Mouse (Mus musculus) kidney, postnatal 14 days (tissue): ENCODE measurements around the gene Tubgcp2.

Source experiments
- DNase-seq: peaks from one replicate; pipeline ENCODE4 v3.0.0; 2022; ENCODE audit warnings: mixed read lengths

The Tubgcp2 gene

DNA sequence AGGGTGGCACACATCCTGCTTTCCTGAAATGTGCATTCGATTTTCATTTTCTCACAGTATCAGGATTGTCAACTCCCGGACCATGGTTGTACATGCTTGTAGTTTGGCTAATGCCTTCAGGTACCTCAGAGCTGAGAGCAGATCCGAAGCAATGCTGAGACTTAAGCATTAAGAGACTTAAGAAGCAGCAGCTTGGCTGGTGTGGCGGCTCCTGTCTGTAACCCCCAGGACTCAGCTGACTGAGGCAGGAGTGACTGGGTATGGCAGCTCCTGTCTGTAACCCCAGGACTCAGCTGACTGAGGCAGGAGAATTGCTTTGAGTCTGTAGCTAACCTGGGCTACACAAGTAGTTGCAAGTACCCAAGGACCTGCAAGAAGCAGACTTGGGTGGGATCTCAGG, 9.1 kb upstream of the Tubgcp2 start:
- no peak for DNase-seq

DNA sequence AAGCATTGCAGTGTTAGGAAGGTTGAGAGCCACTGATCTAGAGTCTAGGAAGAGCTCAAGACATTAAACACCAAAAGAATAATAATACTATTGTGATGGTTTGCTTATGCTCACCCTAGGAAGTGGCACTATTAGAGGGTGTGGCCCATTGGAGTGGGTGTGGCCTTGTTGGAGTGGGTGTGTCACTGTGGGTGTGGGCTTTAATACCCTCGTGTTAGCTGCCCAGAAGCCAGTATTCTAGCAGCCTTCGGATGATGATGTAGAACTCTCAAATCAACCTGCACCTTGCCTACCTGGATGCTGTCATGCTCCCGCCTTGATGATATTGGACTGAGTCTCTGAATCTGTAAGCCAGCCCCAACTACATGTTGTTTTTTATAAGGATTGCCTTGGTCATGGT, 6.3 kb upstream of the Tubgcp2 start:
- no peak for DNase-seq

DNA sequence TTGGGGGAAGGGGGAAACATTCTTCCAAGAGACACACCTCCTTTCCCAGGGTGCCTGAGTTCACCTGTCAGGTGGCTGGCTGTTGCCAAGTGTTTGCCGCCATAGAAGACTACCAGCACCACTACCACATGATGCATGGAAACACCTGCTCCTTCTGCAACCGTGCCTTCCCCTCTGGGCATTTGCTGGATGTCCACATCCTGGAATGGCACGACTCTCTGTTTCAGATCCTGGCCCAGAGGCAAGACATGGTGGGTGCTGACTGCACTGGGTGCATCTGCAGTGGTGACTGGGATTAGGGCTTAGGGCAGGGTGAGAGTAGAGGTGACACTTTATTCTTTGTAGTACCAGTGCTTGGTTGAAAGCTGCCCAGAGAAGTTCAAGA, 694 bp upstream of the Tubgcp2 start:
- DNase-seq: no peak

DNA sequence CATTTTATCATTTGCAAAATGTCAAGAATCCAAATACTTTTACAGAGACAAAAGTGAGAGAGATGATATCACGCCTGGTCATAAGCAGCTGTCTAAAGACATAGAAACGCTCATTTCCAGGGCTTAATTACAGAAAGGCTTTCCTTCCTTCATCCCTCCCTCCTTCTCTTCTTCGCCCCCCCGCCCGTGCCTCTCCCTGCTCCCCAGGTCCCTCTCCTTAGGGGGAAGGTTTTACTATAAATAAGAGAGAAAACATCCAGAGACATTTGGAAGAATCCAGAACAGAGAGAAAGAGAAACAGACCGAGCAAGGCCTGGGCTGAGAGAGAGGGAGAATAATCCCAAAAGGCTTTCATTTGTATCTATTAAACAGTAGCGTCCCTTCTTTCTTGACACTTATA, 1.0 kb downstream of the Tubgcp2 start:
- no peak for DNase-seq

DNA sequence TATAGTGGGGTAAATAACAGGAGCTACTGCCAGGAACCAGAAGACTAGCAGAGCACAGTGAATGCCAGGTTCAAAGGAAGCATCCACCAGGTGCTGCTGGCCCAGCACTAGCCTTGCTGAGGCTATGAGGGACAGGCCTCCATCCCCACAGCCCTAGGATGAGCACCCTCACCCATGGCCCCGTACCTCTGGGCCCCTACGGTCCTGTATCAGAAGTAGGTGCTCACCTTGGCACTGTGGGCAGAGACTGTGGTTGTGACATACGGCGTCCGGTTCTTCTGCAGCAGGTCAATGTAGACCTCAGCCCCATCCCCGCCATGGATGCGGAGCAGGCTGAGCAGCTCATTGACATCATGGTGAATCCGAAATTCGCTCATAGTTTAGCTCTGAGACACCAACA, 3.1 kb downstream of the Tubgcp2 start:
- DNase-seq: no peak

DNA sequence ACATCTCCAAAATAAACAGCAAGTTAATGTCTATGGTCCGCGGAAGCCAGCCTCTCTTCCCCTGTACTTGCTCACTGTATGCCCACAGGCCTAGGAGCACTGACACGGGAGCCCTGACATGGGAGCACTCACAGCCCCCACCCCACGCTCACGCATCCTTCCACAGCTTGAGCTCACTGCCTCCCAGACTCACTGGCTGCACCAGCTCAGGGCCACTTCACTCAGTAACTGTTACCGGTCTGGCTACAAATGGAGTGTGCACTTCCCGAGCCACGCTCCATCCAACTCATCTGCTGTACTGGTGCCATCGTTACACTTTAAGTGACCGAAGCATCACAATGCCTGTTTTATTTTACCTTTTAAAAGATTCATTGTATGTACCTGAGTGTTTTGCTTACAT, 4.1 kb downstream of the Tubgcp2 start:
- no peak for DNase-seq

DNA sequence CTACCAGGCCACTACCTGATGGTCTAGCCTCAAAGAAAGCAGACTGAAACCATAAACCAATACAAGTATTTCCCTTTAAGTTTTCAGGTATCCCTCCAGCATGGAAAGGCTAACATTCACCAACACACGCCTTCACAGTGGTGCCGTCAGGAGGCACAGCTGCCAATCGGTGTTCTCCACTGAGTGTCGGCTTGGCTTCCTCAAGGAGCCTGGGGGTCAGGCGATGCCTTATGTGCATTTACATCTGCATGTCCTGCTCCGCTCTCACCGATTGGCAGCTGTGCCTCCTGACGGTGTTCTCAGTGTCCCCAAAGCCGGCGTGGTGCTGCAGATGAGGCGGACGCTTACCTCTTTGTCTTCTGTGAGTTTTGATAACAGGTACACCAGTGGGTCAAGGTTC, 4.7 kb downstream of the Tubgcp2 start:
- DNase-seq: no peak

DNA sequence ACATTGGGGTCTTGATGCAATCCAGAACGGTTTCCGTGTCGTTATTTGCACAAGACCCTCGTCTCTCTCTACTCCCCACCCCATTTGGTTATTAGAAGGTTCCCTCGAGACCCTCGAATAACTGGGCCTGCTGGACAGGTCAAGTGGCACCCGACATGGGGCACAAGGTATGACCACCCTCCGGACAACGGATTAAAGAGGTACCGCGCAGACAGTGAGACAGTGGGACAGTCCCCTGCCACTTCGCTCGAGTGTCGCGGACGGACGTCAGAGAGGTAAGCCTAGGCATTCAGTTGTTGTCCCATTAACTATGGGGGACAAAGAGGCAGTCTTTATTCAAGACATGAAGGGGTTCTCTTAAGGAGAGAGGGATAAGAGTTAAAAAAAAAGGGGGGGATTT, 25.1 kb downstream of the Tubgcp2 start:
- no peak for DNase-seq

DNA sequence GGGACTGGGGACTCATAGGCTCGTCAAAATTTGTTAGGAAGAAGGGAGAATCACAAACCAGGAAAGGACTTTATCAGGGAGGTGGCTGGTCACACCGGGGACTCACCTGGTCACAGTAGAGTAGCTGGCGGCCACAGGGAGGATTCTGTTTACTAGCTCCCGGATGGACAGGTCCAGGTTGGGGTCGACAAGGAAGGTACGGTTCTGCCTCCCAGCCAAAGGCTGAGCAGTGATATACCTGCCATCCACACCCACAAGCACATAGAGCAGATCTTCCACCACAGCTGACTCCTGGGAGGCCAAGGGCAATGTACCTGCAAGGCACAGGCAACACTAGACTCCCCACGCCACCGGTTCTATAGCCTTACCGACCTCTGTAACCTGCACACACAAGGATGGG, 28.7 kb downstream of the Tubgcp2 start:
- no peak for DNase-seq

DNA sequence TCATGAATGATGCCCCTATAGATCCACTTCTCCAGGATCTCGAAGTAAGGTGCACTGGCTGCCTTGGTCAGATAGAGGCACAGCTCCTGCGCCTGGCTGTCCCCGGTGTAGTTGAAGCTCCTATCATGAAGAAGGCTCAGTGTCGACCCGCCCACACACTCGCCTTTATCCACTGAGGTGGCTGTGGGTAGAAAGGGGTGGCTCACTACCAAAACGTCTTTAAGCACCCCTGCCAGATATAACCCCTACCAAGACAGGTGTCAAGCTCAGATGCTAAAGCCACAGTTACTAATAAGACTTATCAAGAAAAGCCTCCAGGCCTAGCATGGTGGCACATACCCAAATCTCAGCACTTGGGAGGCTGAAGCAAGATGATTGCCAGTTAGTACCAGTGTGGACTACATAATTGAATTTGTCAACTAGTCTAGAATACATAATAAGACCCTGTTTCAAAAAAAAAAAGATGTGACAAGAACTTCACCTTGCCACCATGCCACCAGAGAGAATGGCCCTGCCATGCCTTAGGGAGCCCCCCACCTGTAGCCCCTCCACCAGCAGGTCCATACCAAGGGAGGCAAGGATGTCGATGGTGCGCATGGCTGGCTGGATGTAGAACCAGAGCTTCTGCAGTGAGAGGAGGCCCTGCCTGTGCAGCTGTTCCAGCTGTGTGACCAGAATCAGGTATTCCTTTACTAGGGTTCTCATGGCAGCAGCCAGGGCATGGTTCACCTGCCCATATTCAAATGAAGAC, 29.4 kb downstream of the Tubgcp2 start:
- no peak for DNase-seq

DNA sequence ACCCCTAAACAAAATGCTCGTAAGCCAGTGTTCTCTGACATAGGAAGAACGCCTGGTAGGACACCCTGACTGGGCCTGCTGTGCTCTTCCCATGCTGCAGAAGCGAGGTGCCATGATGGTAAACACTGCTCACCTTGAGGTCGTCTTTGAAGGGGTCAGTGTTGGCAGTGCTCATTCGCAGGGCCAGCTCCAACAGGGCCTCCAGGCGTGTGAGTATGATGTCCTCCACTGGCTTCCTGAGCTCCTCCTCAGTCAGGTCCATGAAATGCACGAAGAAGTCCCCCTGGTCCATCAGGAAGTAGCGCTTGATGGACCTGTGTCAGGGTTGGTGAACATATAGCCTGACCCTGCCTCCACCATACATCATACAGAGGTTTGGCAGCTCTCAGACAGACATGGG, 31.8 kb downstream of the Tubgcp2 start:
- no peak for DNase-seq

DNA sequence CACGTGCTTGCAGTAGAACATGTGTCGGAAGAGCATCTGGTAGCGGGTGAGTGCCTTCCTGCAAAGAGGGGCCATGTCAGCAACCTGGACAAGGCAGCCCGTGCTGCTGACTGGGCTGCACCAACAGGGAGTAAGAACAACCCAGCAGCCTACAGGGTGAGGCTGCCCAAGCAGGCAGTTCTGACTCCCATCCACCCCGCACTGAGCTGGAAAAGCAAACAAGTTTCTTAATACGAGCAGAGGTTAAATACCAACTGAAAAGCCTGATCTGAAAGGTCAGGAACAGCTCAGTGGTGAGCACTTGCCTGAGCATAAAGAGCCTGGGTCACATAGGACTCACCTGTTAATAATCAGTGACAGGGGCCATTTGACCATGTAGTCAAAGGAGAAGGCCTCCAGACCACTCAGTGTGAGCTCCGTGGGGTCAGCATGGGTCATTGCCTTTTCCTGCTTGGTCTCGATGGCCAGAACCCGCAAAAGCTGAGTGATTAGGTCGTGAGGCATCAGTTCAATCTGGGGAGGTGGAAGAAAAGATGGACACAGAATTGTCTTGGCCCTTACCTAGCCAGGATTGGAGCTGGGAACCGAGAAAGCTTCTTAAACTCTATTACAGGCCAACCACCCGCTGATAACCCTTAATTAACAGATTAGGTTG, 35.3 kb downstream of the Tubgcp2 start:
- DNase-seq: no peak

DNA sequence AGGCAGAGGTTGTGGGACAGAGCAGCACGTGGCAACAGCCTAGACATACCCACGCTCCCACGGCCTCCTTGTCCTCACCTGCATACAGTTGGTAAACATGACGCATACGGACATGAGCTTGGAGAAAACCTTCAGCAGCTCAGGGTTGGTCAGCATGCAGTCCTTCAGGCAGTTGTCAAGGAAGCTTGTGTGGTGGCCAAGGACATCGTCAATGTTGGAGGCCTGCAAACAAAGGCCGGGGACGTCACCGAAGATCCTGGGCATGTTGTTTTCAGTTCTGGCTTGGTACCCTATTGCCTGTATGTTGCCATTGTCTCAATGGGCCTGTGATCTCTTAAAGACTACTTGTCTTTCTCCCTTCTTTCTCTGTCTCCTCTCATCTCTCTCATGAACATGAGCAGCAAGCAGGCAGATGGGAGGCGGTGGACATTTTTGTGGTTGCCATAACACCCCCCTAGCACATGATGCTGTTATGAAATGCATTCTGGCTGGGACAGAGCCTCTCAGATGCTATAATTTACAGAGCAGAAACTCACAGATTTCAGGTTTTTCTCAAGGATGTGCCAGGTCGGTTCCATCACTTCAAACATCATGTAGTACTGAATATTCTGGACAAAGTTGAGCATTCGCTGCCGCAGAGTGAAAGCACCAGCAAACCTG, 37.6 kb downstream of the Tubgcp2 start:
- no peak for DNase-seq

DNA sequence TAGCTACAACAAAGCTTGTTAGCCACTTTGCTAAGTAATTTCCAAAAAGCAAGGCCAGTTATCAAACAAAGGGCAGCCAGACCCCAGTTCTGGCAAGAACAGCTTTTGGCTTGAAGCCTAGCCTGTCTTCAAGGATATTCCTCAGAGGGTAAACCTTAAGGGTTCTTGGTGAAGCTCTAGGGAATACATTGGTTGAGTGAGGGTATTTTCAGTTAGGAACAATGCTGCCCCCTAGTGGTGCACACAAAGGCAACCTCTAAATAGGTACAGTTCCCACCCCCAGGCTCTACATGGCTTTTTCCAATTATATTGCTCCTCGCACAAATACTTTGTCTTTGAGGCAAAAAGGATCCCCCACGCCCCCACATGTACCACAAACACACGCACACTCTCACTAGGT, 41.8 kb downstream of the Tubgcp2 start:
- DNase-seq: peak; percentile 66

DNA sequence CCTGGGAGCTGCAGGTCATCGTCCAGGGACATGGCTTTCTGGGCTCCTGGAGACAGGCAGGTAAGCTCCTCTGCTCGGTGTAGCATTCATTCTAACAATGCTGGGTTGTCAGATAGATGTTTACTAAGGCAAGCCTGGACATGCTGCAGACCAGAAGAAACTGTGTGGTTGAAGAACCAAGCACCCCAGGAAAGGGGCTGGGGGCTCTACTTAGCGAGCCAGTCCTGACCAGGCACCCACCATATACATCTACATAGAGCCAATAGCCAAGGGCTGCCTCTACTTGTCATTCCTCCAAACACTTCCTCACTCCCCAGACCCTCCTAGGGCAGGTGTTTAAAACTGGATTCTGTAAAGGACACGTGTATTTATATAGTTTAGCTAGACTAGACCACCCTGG, 42.3 kb downstream of the Tubgcp2 start:
- no peak for DNase-seq

DNA sequence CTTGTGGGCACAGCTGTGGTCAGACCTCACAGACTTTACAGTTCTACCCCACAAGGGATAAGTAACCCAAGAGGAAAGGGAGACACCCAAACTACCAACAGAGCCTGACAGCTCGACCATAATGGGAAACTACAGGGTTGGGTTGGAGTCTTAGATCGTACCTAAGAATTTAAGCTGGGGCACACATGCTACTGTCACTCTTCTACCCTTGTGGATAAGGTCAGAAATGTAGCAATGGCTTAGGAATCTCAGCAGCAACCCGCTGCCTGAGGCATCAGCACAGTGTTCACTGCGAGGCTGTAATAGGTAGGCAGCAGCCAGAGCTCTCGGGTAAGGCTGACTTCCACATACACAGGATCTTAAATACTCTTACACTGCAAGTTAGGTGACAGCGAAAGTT, 42.9 kb downstream of the Tubgcp2 start:
- no peak for DNase-seq

DNA sequence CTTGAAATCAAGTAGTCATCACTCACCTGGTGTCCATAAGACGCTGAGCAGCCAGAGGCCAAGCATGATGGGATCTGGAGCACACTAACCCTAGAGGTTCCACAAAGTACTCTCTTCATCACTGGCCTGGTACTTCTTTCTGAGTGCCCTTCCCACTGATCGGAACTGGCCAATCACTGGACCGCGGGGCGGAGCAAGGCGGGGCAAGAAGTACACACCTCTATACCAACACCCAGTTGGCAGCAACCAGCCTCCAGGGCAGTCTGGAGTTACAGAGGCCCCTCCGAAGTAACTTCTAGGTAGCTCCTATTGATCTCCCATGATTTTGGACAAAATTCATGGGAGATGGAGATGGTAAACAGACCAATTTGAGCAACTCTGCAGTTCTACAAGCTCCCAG, 44.1 kb downstream of the Tubgcp2 start, which contains the start of gene Adam8:
TSS of gene Adam8 (minus strand) at position 157 of the 400 bp plus-strand sequence.
- peak; percentile 39 for DNase-seq

DNA sequence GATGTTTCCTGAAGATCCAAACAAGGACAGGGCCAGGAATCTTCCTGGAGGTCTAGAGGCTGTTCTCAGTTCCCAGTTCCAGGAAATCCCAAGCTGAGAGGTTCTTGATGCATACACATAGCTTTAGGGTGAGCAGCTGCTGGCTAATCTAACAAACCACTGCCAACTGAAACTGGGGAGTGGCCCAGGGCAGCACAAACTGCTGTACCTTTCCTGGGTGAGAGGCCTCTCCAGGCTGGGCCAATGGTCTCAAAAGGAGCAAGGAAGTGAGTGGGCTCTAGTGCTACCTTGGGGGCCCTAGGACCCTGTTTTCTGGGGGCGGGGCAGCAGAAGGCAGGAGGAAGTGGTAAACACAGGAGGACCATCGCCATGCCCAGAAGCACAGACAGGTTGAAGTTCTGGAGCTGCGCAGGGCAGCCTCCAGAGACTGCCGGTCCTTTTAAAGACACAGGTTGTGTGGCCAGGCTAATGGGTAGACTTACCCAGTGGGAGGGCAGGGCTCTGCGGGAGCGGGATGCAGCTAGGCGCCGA, 45.5 kb downstream of the Tubgcp2 start:
- no peak for DNase-seq

DNA sequence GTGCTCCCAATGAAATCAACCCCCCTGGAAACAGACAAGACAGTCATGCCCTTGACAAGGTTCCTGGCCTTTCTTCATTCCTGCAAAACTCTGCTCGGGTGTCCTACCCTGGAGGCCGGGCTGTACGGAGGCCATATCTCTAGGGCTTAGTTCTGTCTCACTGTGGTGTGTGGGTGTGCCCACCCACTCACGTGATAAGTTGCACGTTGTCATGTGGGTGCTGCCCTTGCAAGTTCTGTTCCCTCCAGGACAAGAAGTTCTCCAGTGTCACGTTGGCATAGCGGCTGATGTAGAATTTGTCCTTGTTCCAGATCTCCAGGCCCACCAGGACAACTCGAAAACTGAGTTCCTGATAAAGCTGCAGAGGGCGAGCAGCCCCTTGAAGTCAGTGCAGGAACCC, 48.2 kb downstream of the Tubgcp2 start:
- DNase-seq: no peak

DNA sequence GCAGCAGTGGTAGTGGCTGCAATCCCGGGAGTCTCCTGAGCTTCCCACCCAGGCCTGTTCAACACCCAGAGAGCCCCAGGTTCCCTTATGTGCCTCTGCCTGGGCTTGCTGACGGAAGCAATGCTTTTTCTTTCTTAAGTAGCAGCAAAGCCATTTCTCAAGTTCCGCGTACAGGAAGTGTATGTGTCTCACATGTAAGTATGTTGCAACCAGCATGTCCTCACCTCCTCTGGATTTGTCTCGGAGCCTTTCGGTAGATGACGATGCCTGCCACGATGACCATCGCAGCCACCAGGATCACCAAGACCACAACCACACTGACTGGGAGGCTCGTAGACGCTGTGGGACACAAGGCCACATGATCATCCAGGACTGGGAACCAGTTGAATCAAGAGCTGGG, 52.0 kb downstream of the Tubgcp2 start:
- DNase-seq: no peak

DNA sequence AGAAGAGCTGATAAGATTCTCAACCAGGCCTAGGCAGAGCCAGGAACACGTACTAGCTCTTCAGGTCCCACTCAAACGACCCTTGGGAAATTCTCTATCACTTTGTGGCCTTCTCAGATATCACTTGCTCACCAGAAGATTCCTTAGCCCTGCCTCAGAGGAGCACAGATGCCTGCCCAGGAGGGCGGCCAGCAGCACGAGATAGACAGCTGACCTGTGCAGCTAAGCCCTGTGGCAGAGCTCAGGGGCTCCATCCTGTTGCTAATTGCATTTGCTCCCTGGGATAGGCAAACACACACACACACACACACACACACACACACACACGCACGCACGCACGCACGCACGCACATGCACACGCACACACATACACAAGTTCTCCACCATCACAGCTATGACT, 54.4 kb downstream of the Tubgcp2 start:
- no peak for DNase-seq

DNA sequence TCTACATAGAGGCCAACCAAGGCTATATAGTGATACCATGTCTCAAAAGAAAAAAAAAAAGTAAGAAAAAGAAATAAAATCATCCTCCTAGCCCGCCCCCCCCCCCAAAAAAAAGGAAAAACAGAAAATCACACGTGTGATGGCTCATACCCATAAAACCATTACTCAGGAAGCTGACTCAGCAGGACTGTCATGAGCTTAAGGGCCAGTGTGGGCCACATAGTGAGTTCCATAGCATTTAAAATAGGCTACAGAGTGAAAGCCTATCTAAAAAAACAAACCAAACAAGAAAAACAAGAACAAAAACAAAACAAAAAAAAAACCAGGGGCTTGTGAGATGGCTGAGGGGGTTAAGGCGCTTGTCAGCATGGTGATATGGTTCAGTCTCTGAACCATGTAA, 55.7 kb downstream of the Tubgcp2 start:
- no peak for DNase-seq

DNA sequence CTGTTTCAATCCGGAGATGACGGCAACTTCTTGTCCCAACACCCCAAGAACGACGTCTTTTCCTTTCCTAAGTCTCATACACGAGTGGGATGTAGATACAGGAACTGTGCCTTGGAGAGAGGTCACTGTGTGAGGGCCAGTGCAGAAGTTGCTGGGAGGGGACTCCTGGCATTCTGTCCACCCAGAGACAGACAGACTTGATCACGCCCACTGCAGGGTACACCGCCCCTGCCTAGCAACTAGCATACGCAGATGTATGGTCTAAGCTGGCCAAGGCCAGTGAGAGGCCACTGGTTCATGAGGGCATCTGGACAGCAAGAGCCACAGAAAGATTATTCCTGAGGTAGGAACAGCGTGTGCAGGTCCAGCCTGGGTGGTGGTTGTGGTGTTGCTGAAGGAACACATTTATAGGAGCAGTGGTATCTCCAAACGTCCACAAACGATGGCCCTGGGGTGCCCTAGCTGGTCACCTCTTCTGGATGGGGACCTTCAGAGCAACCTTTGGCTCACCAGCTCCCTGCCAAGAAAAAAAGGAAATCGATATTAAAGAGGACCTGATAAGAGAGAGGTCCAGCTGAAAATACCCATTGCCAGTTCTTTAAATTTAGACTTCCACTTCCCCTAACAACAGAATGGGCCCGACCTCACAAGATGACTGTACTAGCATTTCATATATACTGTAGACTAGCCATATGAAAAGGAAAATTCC, 57.3 kb downstream of the Tubgcp2 start:
- peak; percentile 13 for DNase-seq
